Mouse (Mus musculus) kidney, adult 2 months (tissue): ENCODE measurements around the gene Cdc45. TPM values are rescaled to one million over a fixed set of nuclear protein-coding genes. Genes with fewer than 3 reads are reported as not detected.
A peak's percentile ranks its signal among the peaks of the same experiment; 100 is the strongest.

Experiments
- DNase-seq: peaks from one replicate; pipeline ENCODE4 v3.0.0; 2021
- H3K27ac ChIP-seq: fragments of 200-500 bp; 2 replicates; pipeline ENCODE4 v1.5.1; 2012; ENCODE audit warnings: low read depth, low read length, control low read depth, inconsistent platforms; ENCODE audit not compliant: insufficient read depth
- H3K27me3 ChIP-seq: fragments of 200-500 bp; replicated peaks from 2 replicates; pipeline ENCODE4 v1.6.1; 2012; ENCODE audit warnings: mild to moderate bottlenecking, moderate library complexity, low read length, inconsistent platforms; ENCODE audit not compliant: control insufficient read depth, insufficient read depth
- H3K36me3 ChIP-seq: fragments of 200-500 bp; 2 replicates; pipeline ENCODE4 v1.6.1; 2012; ENCODE audit warnings: mild to moderate bottlenecking, moderate library complexity, low read length, inconsistent platforms; ENCODE audit not compliant: control insufficient read depth, insufficient read depth
- H3K4me1 ChIP-seq: fragments of 200-500 bp; 2 replicates; pipeline ENCODE4 v1.6.1; 2011; ENCODE audit warnings: low read length; ENCODE audit not compliant: control insufficient read depth, insufficient read depth
- H3K4me3 ChIP-seq: fragments of 200-500 bp; 2 replicates; pipeline ENCODE4 v1.5.1; 2011; ENCODE audit warnings: mild to moderate bottlenecking, low read depth, low read length, control low read depth; ENCODE audit not compliant: insufficient read depth
- CTCF ChIP-seq: fragments of 200-500 bp; conservative IDR thresholded peaks from 2 replicates; pipeline ENCODE4 v1.5.1; 2011; ENCODE audit warnings: low read depth, mild to moderate bottlenecking, control low read depth, low read length, moderate library complexity, mixed read lengths; ENCODE audit not compliant: insufficient read depth, insufficient read length
- POLR2A ChIP-seq: fragments of 200-500 bp; IDR thresholded peaks from one replicate; pipeline ENCODE4 v1.6.1; 2011; ENCODE audit warnings: low read depth, low read length, control low read depth
- WGBS: fragments of 180-500 bp; shearing (Covaris S2); methylation state at CpG from one replicate; pipeline ENCODE4 v1.1.7; 2018; 5-methylcytosine and 5-hydroxymethylcytosine counted together
- polyA plus RNA-seq: library from polyadenylated mRNA; depleted of rRNA; stranded (reverse); fragments of >200 nt; gene quantifications from 2 replicates; pipeline ENCODE4 v1.2.3, GENCODE M21; 2012; rRNA removed

Gene Cdc45
- polyA plus RNA-seq, 1 experiment: 3.6 TPM

GRCm38 (mm10) chr16:18751885-18752499 is 59.8 kb downstream of the Cdc45 start:
- TF ChIP-seq CTCF (no peak), POLR2A (no peak)
- no peak overlapping the region for H3K4me3 ChIP-seq

GRCm38 (mm10) chr16:18751101-18751500 is 60.7 kb downstream of the Cdc45 start:
- Histone ChIP-seq H3K36me3 (no peaks in the 10 kb centered on the region), H3K4me1 (no peaks in the 10 kb centered on the region), H3K27me3 (no peaks in the 10 kb centered on the region), H3K4me3 (no peak overlapping the region), H3K27ac (no peak overlapping the region)
- WGBS: 38% methylated on average over 11 of the region's 11 CpGs
- no peak for DNase-seq
- TF ChIP-seq CTCF (no peak), POLR2A (no peak)

More at GRCm38 (mm10) chr16:18751885-18752499, 59.8 kb downstream of the Cdc45 start:
- WGBS: 45% methylated on average over 10 of the region's 10 CpGs
- DNase-seq: no peak
- Histone ChIP-seq H3K27ac (no peak overlapping the region), H3K27me3 (no peaks in the 10 kb centered on the region), H3K36me3 (no peaks in the 10 kb centered on the region), H3K4me1 (no peaks in the 10 kb centered on the region)

GRCm38 (mm10) chr16:18746268-18747122 is 65.3 kb downstream of the Cdc45 start:
- DNase-seq: no peak
- H3K4me3 ChIP-seq: no peak overlapping the region
- H3K4me1 ChIP-seq: no peaks in the 10 kb centered on the region
- no peaks in the 10 kb centered on the region for H3K36me3 ChIP-seq
- no peak for TF ChIP-seq POLR2A
- TF ChIP-seq CTCF: no peak
- 76% methylated on average over 20 of the region's 20 CpGs for WGBS
- no peaks in the 10 kb centered on the region for H3K27me3 ChIP-seq
- H3K27ac ChIP-seq: no peak overlapping the region

GRCm38 (mm10) chr16:18738303-18738702 is 73.5 kb downstream of the Cdc45 start:
- Histone ChIP-seq H3K36me3 (no peaks in the 10 kb centered on the region), H3K27me3 (no peaks in the 10 kb centered on the region), H3K4me1 (no peaks in the 10 kb centered on the region), H3K4me3 (no peak overlapping the region), H3K27ac (no peak overlapping the region)
- TF ChIP-seq POLR2A (no peak), CTCF (no peak)
- no peak for DNase-seq

GRCm38 (mm10) chr16:18733100-18733956 is 78.5 kb downstream of the Cdc45 start:
- Histone ChIP-seq H3K36me3 (no peaks in the 10 kb centered on the region), H3K27me3 (no peaks in the 10 kb centered on the region), H3K27ac (no peak overlapping the region), H3K4me3 (peak overlapping the region; percentile 17; the same call in 1 of the 2 replicates), H3K4me1 (no peaks in the 10 kb centered on the region)
- TF ChIP-seq POLR2A (no peak), CTCF (no peak)
- WGBS: 31% methylated on average over 20 of the region's 20 CpGs
- DNase-seq: peak; percentile 67

- H3K27ac ChIP-seq: no peak overlapping the region
- no peaks in the 10 kb centered on the region for H3K4me1 ChIP-seq
- TF ChIP-seq CTCF: no peak
- no peak for TF ChIP-seq POLR2A
- no peak for DNase-seq
- WGBS: 70% methylated on average over 3 of the region's 3 CpGs
- no peak overlapping the region for H3K4me3 ChIP-seq
- no peaks in the 10 kb centered on the region for H3K27me3 ChIP-seq
- no peaks in the 10 kb centered on the region for H3K36me3 ChIP-seq
These were observed 81.1 kb downstream of the Cdc45 start for GRCm38 (mm10) chr16:18730640-18731039.

Other genes starting within 250 kb of the Cdc45 start
- gene Tbx1, start 221.3 kb downstream of the Cdc45 start, polyA plus RNA-seq: 0.15 and 1.7 TPM in 2 replicates
- gene Gp1bb, start 189.6 kb downstream of the Cdc45 start, polyA plus RNA-seq: 0.34 and 0.69 TPM in 2 replicates
- gene Gm49601, start 185.6 kb downstream of the Cdc45 start, polyA plus RNA-seq: 1.1 and 1.4 TPM in 2 replicates
- gene Sept5, start 182.0 kb downstream of the Cdc45 start, polyA plus RNA-seq: 3.1 and 3.8 TPM in 2 replicates
- gene Cldn5, start 35.1 kb downstream of the Cdc45 start, polyA plus RNA-seq: 28.1 and 33.6 TPM in 2 replicates
- gene Ufd1, start 208 bp downstream of the Cdc45 start, polyA plus RNA-seq: 29.3 and 32.3 TPM in 2 replicates
- gene 2510002D24Rik, start 24.6 kb upstream of the Cdc45 start, polyA plus RNA-seq: 52.5 and 56.0 TPM in 2 replicates
- gene Gm28539, start 24.6 kb upstream of the Cdc45 start, polyA plus RNA-seq: 0.27 TPM in 1 of 2 replicates, not detected in the other
- 14.1 and 19.3 TPM in 2 replicates for gene Mrpl40, start 64.9 kb upstream of the Cdc45 start, polyA plus RNA-seq
- gene Hira, start 65.0 kb upstream of the Cdc45 start, polyA plus RNA-seq: 51.6 and 55.1 TPM in 2 replicates